Mouse (Mus musculus): ENCODE data around the gene Scg3. TPM values are rescaled to one million over a fixed set of nuclear protein-coding genes. Genes with fewer than 3 reads are reported as not detected.

Gene Scg3
- total and polyA plus RNA-seq, 3 experiments: not detected

GRCm38 (mm10) chr9:75684772-75685171 lies 916 bp upstream of the Scg3 start:
- Histone ChIP-seq H3K27ac (ENCODE audit: insufficient read depth, low read depth) (no peak overlapping the region), H3K9me3 (replicated peaks; ENCODE audit: low read length) (peaks cover 10% of the 10 kb centered on the region), H3K9ac (ENCODE audit: insufficient read depth, low read depth) (no peak overlapping the region), H3K4me1 (ENCODE audit: control insufficient read depth in 1 of 2, insufficient read depth in 2 of 2) (peaks cover 0 to 5% of the 10 kb centered on the region in 2 experiments; a peak in 1 of 4 replicates), H3K4me3 (replicated peaks in 1 of 3; ENCODE audit: low read depth in 2 of 3, low read length in 2 of 3, poor library complexity in 1 of 3) (no peak overlapping the region), H3K4me2 (ENCODE audit: insufficient read depth, low read depth, poor library complexity, severe bottlenecking) (no peak overlapping the region), H3K36me3 (replicated peaks in 1 of 2; ENCODE audit: control insufficient read depth in 1 of 2, insufficient read depth in 1 of 2, low read length in 1 of 2) (no peaks in the 10 kb centered on the region), H3K79me2 (replicated peaks; ENCODE audit: control insufficient read depth, extremely low read depth, insufficient read depth, poor library complexity, severe bottlenecking) (no peaks in the 10 kb centered on the region), H3K27me3 (replicated peaks) (no peaks in the 10 kb centered on the region)
- no peak for TF ChIP-seq CTCF (conservative IDR thresholded peaks at IDR 0.05 in 1 of 2, IDR thresholded peaks at IDR 0.05 in 1 of 2; ENCODE audit: low read depth in 2 of 2, low read length in 2 of 2)
- TF ChIP-seq ZKSCAN1 (IDR thresholded peaks at IDR 0.05; ENCODE audit: borderline replicate concordance, low read depth, low read length): no peak
- TF ChIP-seq SMC3 (IDR thresholded peaks at IDR 0.05; ENCODE audit: low read depth, low read length): no peak
- no peak for TF ChIP-seq MXI1 (IDR thresholded peaks at IDR 0.05; ENCODE audit: low read depth, low read length)
- no peak for TF ChIP-seq JUN (IDR thresholded peaks at IDR 0.05; ENCODE audit: insufficient read depth, low read depth, low read length)
- TF ChIP-seq MAZ (IDR thresholded peaks at IDR 0.05; ENCODE audit: low read depth, low read length): no peak
- no peak for TF ChIP-seq CHD1 (IDR thresholded peaks at IDR 0.05; ENCODE audit: low read depth, low read length)
- no peak for TF ChIP-seq POLR2A (IDR thresholded peaks at IDR 0.05; ENCODE audit: low read depth, low read length)
- TF ChIP-seq E2F4 (IDR thresholded peaks at IDR 0.05; ENCODE audit: insufficient replicate concordance, low read depth, low read length): no peak
- no peak for DNase-seq (ENCODE audit: extremely low read depth)
- dilution Hi-C loops (cut with MboI; ENCODE audit: extremely low pct_ligation_motif_present, extremely low pct_unique_long_range_greater_than_20kb, low sequenced_read_pairs) (no loop called here), in situ Hi-C loops (cut with MboI; ENCODE audit: low pct_ligation_motif_present, low pct_unique_long_range_greater_than_20kb, low sequenced_read_pairs) (no loop called here)

- H3K4me3 ChIP-seq (replicated peaks in 1 of 3; ENCODE audit: low read depth in 2 of 3, low read length in 2 of 3, poor library complexity in 1 of 3): no peak overlapping the region
- in situ Hi-C loops (cut with MboI; ENCODE audit: low pct_ligation_motif_present, low pct_unique_long_range_greater_than_20kb, low sequenced_read_pairs): no loop called here
- dilution Hi-C loops (cut with MboI; ENCODE audit: extremely low pct_ligation_motif_present, extremely low pct_unique_long_range_greater_than_20kb, low sequenced_read_pairs): no loop called here
- DNase-seq (ENCODE audit: extremely low read depth): no peak
- H3K9ac ChIP-seq (ENCODE audit: insufficient read depth, low read depth): no peak overlapping the region
- H3K36me3 ChIP-seq (replicated peaks in 1 of 2; ENCODE audit: control insufficient read depth in 1 of 2, insufficient read depth in 1 of 2, low read length in 1 of 2): no peaks in the 10 kb centered on the region
- H3K27me3 ChIP-seq (replicated peaks): no peaks in the 10 kb centered on the region
- no peaks in the 10 kb centered on the region for H3K79me2 ChIP-seq (replicated peaks; ENCODE audit: control insufficient read depth, extremely low read depth, insufficient read depth, poor library complexity, severe bottlenecking)
- H3K4me2 ChIP-seq (ENCODE audit: insufficient read depth, low read depth, poor library complexity, severe bottlenecking): no peak overlapping the region
- H3K9me3 ChIP-seq (replicated peaks; ENCODE audit: low read length): peaks cover 6% of the 10 kb centered on the region
- TF ChIP-seq CHD1 (IDR thresholded peaks at IDR 0.05; ENCODE audit: low read depth, low read length) (no peak), EP300 (IDR thresholded peaks at IDR 0.05; ENCODE audit: low read length) (no peak), NELFE (IDR thresholded peaks at IDR 0.05; ENCODE audit: low read depth, low read length) (no peak)
- H3K27ac ChIP-seq (ENCODE audit: insufficient read depth, low read depth): no peak overlapping the region
- peaks cover 0 to 8% of the 10 kb centered on the region in 2 experiments; a peak in 1 of 4 replicates for H3K4me1 ChIP-seq (ENCODE audit: control insufficient read depth in 1 of 2, insufficient read depth in 2 of 2)
Measured at GRCm38 (mm10) chr9:75684292-75684691, 436 bp upstream of the Scg3 start.

GRCm38 (mm10) chr9:75680606-75681005 lies 3.2 kb downstream of the Scg3 start:
- in situ Hi-C loops (cut with MboI; ENCODE audit: low pct_ligation_motif_present, low pct_unique_long_range_greater_than_20kb, low sequenced_read_pairs) (no loop called here), dilution Hi-C loops (cut with MboI; ENCODE audit: extremely low pct_ligation_motif_present, extremely low pct_unique_long_range_greater_than_20kb, low sequenced_read_pairs) (no loop called here)
- H3K27me3 ChIP-seq (replicated peaks): no peaks in the 10 kb centered on the region
- no peak for DNase-seq (ENCODE audit: extremely low read depth)
- H3K4me1 ChIP-seq (ENCODE audit: control insufficient read depth in 1 of 2, insufficient read depth in 2 of 2): peaks cover 0 to 19% of the 10 kb centered on the region in 2 experiments; a peak in 2 of 4 replicates
- no peak for TF ChIP-seq PAX5 (IDR thresholded peaks at IDR 0.05; ENCODE audit: low read length)
- TF ChIP-seq NELFE (IDR thresholded peaks at IDR 0.05; ENCODE audit: low read depth, low read length): no peak
- no peak for TF ChIP-seq POLR2AphosphoS2 (IDR thresholded peaks at IDR 0.05; ENCODE audit: low read depth, low read length)
- TF ChIP-seq RAD21 (IDR thresholded peaks at IDR 0.05; ENCODE audit: low read depth, low read length): no peak
- no peak for TF ChIP-seq USF1 (IDR thresholded peaks at IDR 0.05; ENCODE audit: low read depth, low read length)
- no peak for TF ChIP-seq CHD2 (IDR thresholded peaks at IDR 0.05; ENCODE audit: low read length)
- TF ChIP-seq USF2 (conservative IDR thresholded peaks at IDR 0.05; ENCODE audit: low read depth, low read length): no peak
- no peak overlapping the region for H3K27ac ChIP-seq (ENCODE audit: insufficient read depth, low read depth)
- no peaks in the 10 kb centered on the region for H3K36me3 ChIP-seq (replicated peaks in 1 of 2; ENCODE audit: control insufficient read depth in 1 of 2, insufficient read depth in 1 of 2, low read length in 1 of 2)
- H3K4me2 ChIP-seq (ENCODE audit: insufficient read depth, low read depth, poor library complexity, severe bottlenecking): no peak overlapping the region
- peaks cover 4% of the 10 kb centered on the region for H3K9me3 ChIP-seq (replicated peaks; ENCODE audit: low read length)
- no peak overlapping the region for H3K4me3 ChIP-seq (replicated peaks in 1 of 3; ENCODE audit: low read depth in 2 of 3, low read length in 2 of 3, poor library complexity in 1 of 3)
- H3K79me2 ChIP-seq (replicated peaks; ENCODE audit: control insufficient read depth, extremely low read depth, insufficient read depth, poor library complexity, severe bottlenecking): no peaks in the 10 kb centered on the region
- H3K9ac ChIP-seq (ENCODE audit: insufficient read depth, low read depth): no peak overlapping the region

Data from CH12.LX (cell line).